Mouse (Mus musculus) forebrain, embryonic 11.5 days (tissue): ENCODE results near the gene Sema3b. TPM values are rescaled to one million over a fixed set of nuclear protein-coding genes. Genes with fewer than 3 reads are reported as not detected.

Experiments
- ATAC-seq: fragments of 200-750 bp; cut with Nextera tagmentation; replicated peaks from 2 replicates; pipeline ENCODE4 v1.8.0; 2017; ENCODE audit warnings: moderate TSS enrichment; ENCODE audit not compliant: low FRiP score
- DNase-seq: peaks from one replicate; pipeline ENCODE4 v3.0.0-alpha.2; 2017; ENCODE audit warnings: low spot score
- H3K27ac ChIP-seq: fragments of 300-500 bp; sonication (generic); 2 replicates; pipeline ENCODE4 v1.5.1; 2014; ENCODE audit warnings: low read depth, low read length
- H3K27me3 ChIP-seq: fragments of 300-500 bp; sonication (generic); 2 replicates; pipeline ENCODE4 v1.6.1; 2014; ENCODE audit warnings: mild to moderate bottlenecking, low read length, mixed read lengths; ENCODE audit not compliant: control insufficient read depth, insufficient read depth
- H3K36me3 ChIP-seq: fragments of 300-500 bp; sonication (generic); 2 replicates; pipeline ENCODE4 v1.6.1; 2014; ENCODE audit warnings: mild to moderate bottlenecking, low read length, moderate library complexity, mixed read lengths; ENCODE audit not compliant: control insufficient read depth, insufficient read depth
- H3K4me1 ChIP-seq: fragments of 300-500 bp; sonication (generic); replicated peaks from 2 replicates; pipeline ENCODE4 v1.6.1; 2014; ENCODE audit warnings: low read length, mixed read lengths; ENCODE audit not compliant: control insufficient read depth, insufficient read depth
- H3K4me2 ChIP-seq: fragments of 300-500 bp; sonication (generic); 2 replicates; pipeline ENCODE4 v1.6.1; 2014; ENCODE audit warnings: low read depth, mild to moderate bottlenecking, low read length, moderate library complexity, mixed read lengths; ENCODE audit not compliant: severe bottlenecking
- H3K4me3 ChIP-seq: fragments of 300-500 bp; sonication (generic); 2 replicates; pipeline ENCODE4 v1.5.1; 2014; ENCODE audit warnings: low read depth, low read length
- H3K9ac ChIP-seq: fragments of 300-500 bp; sonication (generic); 2 replicates; pipeline ENCODE4 v1.6.1; 2014; ENCODE audit warnings: low read length
- H3K9me3 ChIP-seq: fragments of 300-500 bp; sonication (generic); 2 replicates; pipeline ENCODE4 v1.6.1; 2016; ENCODE audit warnings: low read length, mixed read lengths; ENCODE audit not compliant: control insufficient read depth
- WGBS: fragments of 180-500 bp; shearing (Covaris S2); extraction: QIAGEN DNeasy Blood & Tissue Kit; methylation state at CpG from one replicate; pipeline ENCODE4 v1.1.7; 2014; 5-methylcytosine and 5-hydroxymethylcytosine counted together
- polyA plus RNA-seq: library from polyadenylated mRNA; unstranded; fragments of >200 nt; fragmentation: Nextera tagmentation; extraction: Ambion mirVana; gene quantifications from 2 replicates; pipeline ENCODE4 v1.2.1, GENCODE M21; 2014

Gene Sema3b
- polyA plus RNA-seq, 1 experiment from 2014 or later, result 1.7 TPM

- H3K4me2 ChIP-seq, result no peak overlapping the region
- no peaks in the 10 kb centered on the region for H3K27me3 ChIP-seq
- peak overlapping the region; percentile 100; the same call in 1 of the 2 replicates for H3K27ac ChIP-seq
- no peak for ATAC-seq
- no peaks in the 10 kb centered on the region for H3K9me3 ChIP-seq
- no peak for DNase-seq
- H3K9ac ChIP-seq, result peak overlapping the region; percentile 7
- peaks cover 52% of the 10 kb centered on the region for H3K4me1 ChIP-seq
- H3K4me3 ChIP-seq, result no peak overlapping the region
- no peaks in the 10 kb centered on the region; the same call in 1 of the 2 replicates for H3K36me3 ChIP-seq
- WGBS, result 87% methylated on average over 12 of the region's 12 CpGs
These were observed 16.5 kb upstream of the Sema3b start for GRCm38 (mm10) chr9:107625351-107626128.

DNA sequence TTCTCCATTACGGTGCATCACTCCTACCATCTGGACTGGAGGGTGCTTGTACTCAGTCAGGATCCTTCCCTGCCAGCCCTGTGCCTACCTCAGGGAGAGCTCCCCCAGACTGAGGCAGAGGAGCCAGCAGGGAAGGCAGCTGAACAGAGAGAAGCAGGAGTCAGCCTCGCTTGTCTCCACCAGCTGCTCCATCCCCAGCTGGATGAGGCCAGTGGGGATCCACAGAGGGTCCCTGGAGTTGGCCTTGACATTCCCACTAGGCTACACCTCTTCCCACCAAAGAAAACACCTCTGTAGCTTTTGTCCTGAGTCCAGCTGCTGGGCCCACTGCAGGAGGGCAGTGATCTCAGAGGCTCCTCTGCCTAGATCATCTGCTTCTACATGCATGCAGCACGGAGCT lies 15.9 kb upstream of the Sema3b start:
- no peak overlapping the region for H3K4me3 ChIP-seq
- no peak for DNase-seq
- H3K4me1 ChIP-seq, result peaks cover 47% of the 10 kb centered on the region
- ATAC-seq, result no peak
- no peak overlapping the region for H3K27ac ChIP-seq
- H3K36me3 ChIP-seq, result peaks cover 2% of the 10 kb centered on the region; the same call in 1 of the 2 replicates
- no peaks in the 10 kb centered on the region for H3K9me3 ChIP-seq
- H3K27me3 ChIP-seq, result no peaks in the 10 kb centered on the region
- WGBS, result 86% methylated on average over 3 of the region's 3 CpGs
- H3K4me2 ChIP-seq, result no peak overlapping the region
- no peak overlapping the region; the same call in 1 of the 2 replicates for H3K9ac ChIP-seq

GRCm38 (mm10) chr9:107624539-107624938 lies 15.5 kb upstream of the Sema3b start:
- ATAC-seq (no peak), DNase-seq (no peak)
- H3K27me3 ChIP-seq, result no peaks in the 10 kb centered on the region
- no peak overlapping the region for H3K9ac ChIP-seq
- H3K27ac ChIP-seq, result no peak overlapping the region
- H3K4me1 ChIP-seq, result peaks cover 43% of the 10 kb centered on the region
- WGBS, result 77% methylated on average over 5 of the region's 5 CpGs
- no peaks in the 10 kb centered on the region for H3K9me3 ChIP-seq
- H3K4me3 ChIP-seq, result no peak overlapping the region
- peaks cover 3% of the 10 kb centered on the region; the same call in 1 of the 2 replicates for H3K36me3 ChIP-seq
- H3K4me2 ChIP-seq, result no peak overlapping the region

DNA sequence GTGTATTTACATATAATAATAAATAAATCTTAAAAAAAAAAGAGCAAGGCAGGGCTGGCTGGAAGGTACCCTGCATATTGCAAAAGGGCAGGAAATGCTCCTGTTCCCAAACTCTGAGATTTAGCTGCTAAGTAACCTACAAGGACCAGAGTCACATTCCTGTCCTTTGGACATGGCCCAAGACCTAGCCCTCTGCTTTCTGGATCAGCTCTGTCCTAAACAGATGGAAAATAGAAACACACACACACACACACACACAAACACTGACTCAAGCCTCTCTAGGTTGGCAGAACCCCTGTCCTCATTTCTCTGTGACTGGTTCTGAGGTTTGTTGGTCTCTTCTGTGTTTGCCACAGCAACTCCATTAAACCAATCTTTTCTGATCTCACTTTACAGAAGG lies 11.9 kb upstream of the Sema3b start:
- ATAC-seq, result no peak
- H3K4me1 ChIP-seq, result peaks cover 14% of the 10 kb centered on the region
- no peak overlapping the region for H3K4me2 ChIP-seq
- H3K27me3 ChIP-seq, result no peaks in the 10 kb centered on the region
- no peak overlapping the region for H3K4me3 ChIP-seq
- H3K9me3 ChIP-seq, result no peaks in the 10 kb centered on the region
- peaks cover 22% of the 10 kb centered on the region for H3K36me3 ChIP-seq
- H3K27ac ChIP-seq, result no peak overlapping the region
- DNase-seq, result no peak
- H3K9ac ChIP-seq, result no peak overlapping the region

GRCm38 (mm10) chr9:107619546-107619879 lies 10.5 kb upstream of the Sema3b start:
- peaks cover 5% of the 10 kb centered on the region; the same call in 1 of the 2 replicates for H3K4me1 ChIP-seq
- ATAC-seq, result no peak
- H3K36me3 ChIP-seq, result peaks cover 28% of the 10 kb centered on the region
- 89% methylated on average over 13 of the region's 13 CpGs for WGBS
- no peak overlapping the region for H3K4me2 ChIP-seq
- H3K4me3 ChIP-seq, result no peak overlapping the region
- H3K27me3 ChIP-seq, result no peaks in the 10 kb centered on the region
- no peak overlapping the region for H3K9ac ChIP-seq
- H3K9me3 ChIP-seq, result no peaks in the 10 kb centered on the region
- no peak for DNase-seq
- H3K27ac ChIP-seq, result no peak overlapping the region

GRCm38 (mm10) chr9:107618778-107619545 lies 9.9 kb upstream of the Sema3b start:
- Histone ChIP-seq H3K4me2 (no peak overlapping the region), H3K36me3 (peaks cover 31% of the 10 kb centered on the region), H3K27me3 (no peaks in the 10 kb centered on the region), H3K9ac (no peak overlapping the region), H3K9me3 (no peaks in the 10 kb centered on the region), H3K27ac (no peak overlapping the region), H3K4me1 (0 out of 2 replicates have a peak, but pooled peaks cover 3% of the 10 kb centered on the region), H3K4me3 (no peak overlapping the region)
- ATAC-seq (no peak), DNase-seq (no peak)
- WGBS, result 83% methylated on average over 13 of the region's 13 CpGs

GRCm38 (mm10) chr9:107618098-107618497 lies 9.1 kb upstream of the Sema3b start:
- no peak for DNase-seq
- Histone ChIP-seq H3K27ac (no peak overlapping the region), H3K4me3 (no peak overlapping the region), H3K36me3 (peaks cover 31% of the 10 kb centered on the region), H3K27me3 (no peaks in the 10 kb centered on the region), H3K9ac (no peak overlapping the region), H3K4me2 (no peak overlapping the region), H3K9me3 (no peaks in the 10 kb centered on the region), H3K4me1 (peaks cover 7% of the 10 kb centered on the region; the same call in 1 of the 2 replicates)
- no peak for ATAC-seq
- WGBS, result 91% methylated on average over 6 of the region's 6 CpGs

DNA sequence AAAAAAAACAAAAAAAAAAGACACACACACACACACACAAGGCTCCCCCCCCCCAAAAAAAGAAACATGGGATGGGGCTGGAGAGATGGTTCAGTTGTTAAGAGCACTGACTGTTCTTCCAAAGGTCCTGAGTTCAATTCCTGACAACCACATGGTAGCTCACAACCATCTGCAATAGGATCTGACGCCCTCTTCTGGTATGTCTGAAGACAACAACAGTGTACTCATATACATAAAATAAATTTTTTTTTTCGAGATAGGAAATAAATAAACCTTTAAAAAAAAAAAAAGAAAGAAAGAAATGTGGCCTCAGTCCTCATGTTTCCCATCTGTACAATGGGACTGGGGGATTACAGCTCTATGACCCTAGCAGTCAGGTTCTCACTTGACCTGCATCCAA lies 8.4 kb upstream of the Sema3b start:
- no peak overlapping the region for H3K4me3 ChIP-seq
- no peaks in the 10 kb centered on the region for H3K9me3 ChIP-seq
- no peaks in the 10 kb centered on the region for H3K27me3 ChIP-seq
- no peak overlapping the region for H3K4me2 ChIP-seq
- no peak overlapping the region for H3K27ac ChIP-seq
- no peak overlapping the region for H3K9ac ChIP-seq
- peaks cover 10% of the 10 kb centered on the region; the same call in 1 of the 2 replicates for H3K4me1 ChIP-seq
- 76% methylated on average over 2 of the region's 2 CpGs for WGBS
- no peak for DNase-seq
- H3K36me3 ChIP-seq, result peaks cover 31% of the 10 kb centered on the region
- no peak for ATAC-seq
